Mouse (Mus musculus): ENCODE data around the gene Rlf. TPM values are rescaled to one million over a fixed set of nuclear protein-coding genes. Genes with fewer than 3 reads are reported as not detected.

The Rlf gene
- polyA plus RNA-seq, 1 experiment: 7.1 TPM

GRCm38 (mm10) chr4:121208911-121209310, 6.0 kb downstream of the Rlf start:
- H3K4me1 ChIP-seq (replicated peaks; ENCODE audit: control insufficient read depth, insufficient read depth, low read length): peaks cover 1% of the 10 kb centered on the region; the same call in 1 of the 2 replicates
- no peaks in the 10 kb centered on the region for H3K36me3 ChIP-seq (ENCODE audit: control insufficient read depth, insufficient read depth, low read length)
- 70% methylated on average over 4 of the region's 4 CpGs for WGBS
- no peaks in the 10 kb centered on the region for H3K27me3 ChIP-seq (ENCODE audit: control insufficient read depth, insufficient read depth, low read length)
- TF ChIP-seq POLR2A (IDR thresholded peaks at IDR 0.05; ENCODE audit: control insufficient read depth, extremely low read depth, insufficient read depth, low read length, poor library complexity) (no peak), CTCF (IDR thresholded peaks at IDR 0.05; ENCODE audit: borderline replicate concordance, control insufficient read depth, extremely low read depth, insufficient read depth, low read length, poor library complexity) (no peak)
- no peak for DNase-seq
- no peak overlapping the region for H3K27ac ChIP-seq (ENCODE audit: control insufficient read depth, insufficient read depth, low read length)
- no peak overlapping the region for H3K4me3 ChIP-seq (ENCODE audit: control insufficient read depth, insufficient read depth, low read length)

- WGBS: 52% methylated on average over 4 of the region's 4 CpGs
- TF ChIP-seq POLR2A (IDR thresholded peaks at IDR 0.05; ENCODE audit: control insufficient read depth, extremely low read depth, insufficient read depth, low read length, poor library complexity): no peak
- no peak for TF ChIP-seq CTCF (IDR thresholded peaks at IDR 0.05; ENCODE audit: borderline replicate concordance, control insufficient read depth, extremely low read depth, insufficient read depth, low read length, poor library complexity)
- no peak for DNase-seq
- no peak overlapping the region for H3K27ac ChIP-seq (ENCODE audit: control insufficient read depth, insufficient read depth, low read length)
- no peaks in the 10 kb centered on the region for H3K27me3 ChIP-seq (ENCODE audit: control insufficient read depth, insufficient read depth, low read length)
- peaks cover 12% of the 10 kb centered on the region for H3K4me1 ChIP-seq (replicated peaks; ENCODE audit: control insufficient read depth, insufficient read depth, low read length)
- H3K36me3 ChIP-seq (ENCODE audit: control insufficient read depth, insufficient read depth, low read length): no peaks in the 10 kb centered on the region
- H3K4me3 ChIP-seq (ENCODE audit: control insufficient read depth, insufficient read depth, low read length): no peak overlapping the region
Measured at GRCm38 (mm10) chr4:121197856-121198255, 17.0 kb downstream of the Rlf start.

- H3K27ac ChIP-seq (ENCODE audit: control insufficient read depth, insufficient read depth, low read length): peak overlapping the region; percentile 83
- TF ChIP-seq POLR2A (IDR thresholded peaks at IDR 0.05; ENCODE audit: control insufficient read depth, extremely low read depth, insufficient read depth, low read length, poor library complexity) (no peak), CTCF (IDR thresholded peaks at IDR 0.05; ENCODE audit: borderline replicate concordance, control insufficient read depth, extremely low read depth, insufficient read depth, low read length, poor library complexity) (no peak)
- DNase-seq: no peak
- no peaks in the 10 kb centered on the region for H3K27me3 ChIP-seq (ENCODE audit: control insufficient read depth, insufficient read depth, low read length)
- peaks cover 12% of the 10 kb centered on the region for H3K4me1 ChIP-seq (replicated peaks; ENCODE audit: control insufficient read depth, insufficient read depth, low read length)
- H3K4me3 ChIP-seq (ENCODE audit: control insufficient read depth, insufficient read depth, low read length): no peak overlapping the region
- WGBS: 66% methylated on average over 4 of the region's 4 CpGs
- H3K36me3 ChIP-seq (ENCODE audit: control insufficient read depth, insufficient read depth, low read length): no peaks in the 10 kb centered on the region
Measured at GRCm38 (mm10) chr4:121196995-121197394, 17.9 kb downstream of the Rlf start.

GRCm38 (mm10) chr4:121196205-121196604, 18.7 kb downstream of the Rlf start:
- Histone ChIP-seq H3K27me3 (ENCODE audit: control insufficient read depth, insufficient read depth, low read length) (no peaks in the 10 kb centered on the region), H3K4me3 (ENCODE audit: control insufficient read depth, insufficient read depth, low read length) (no peak overlapping the region), H3K36me3 (ENCODE audit: control insufficient read depth, insufficient read depth, low read length) (no peaks in the 10 kb centered on the region), H3K4me1 (replicated peaks; ENCODE audit: control insufficient read depth, insufficient read depth, low read length) (peaks cover 12% of the 10 kb centered on the region), H3K27ac (ENCODE audit: control insufficient read depth, insufficient read depth, low read length) (peak overlapping the region; percentile 83; the same call in 1 of the 2 replicates)
- WGBS: 5% methylated on average over 2 of the region's 2 CpGs
- peak; percentile 69 for DNase-seq
- no peak for TF ChIP-seq POLR2A (IDR thresholded peaks at IDR 0.05; ENCODE audit: control insufficient read depth, extremely low read depth, insufficient read depth, low read length, poor library complexity)
- TF ChIP-seq CTCF (IDR thresholded peaks at IDR 0.05; ENCODE audit: borderline replicate concordance, control insufficient read depth, extremely low read depth, insufficient read depth, low read length, poor library complexity): no peak

GRCm38 (mm10) chr4:121194736-121195135, 20.1 kb downstream of the Rlf start:
- peaks cover 12% of the 10 kb centered on the region for H3K4me1 ChIP-seq (replicated peaks; ENCODE audit: control insufficient read depth, insufficient read depth, low read length)
- DNase-seq: no peak
- no peak overlapping the region for H3K4me3 ChIP-seq (ENCODE audit: control insufficient read depth, insufficient read depth, low read length)
- no peaks in the 10 kb centered on the region for H3K27me3 ChIP-seq (ENCODE audit: control insufficient read depth, insufficient read depth, low read length)
- H3K36me3 ChIP-seq (ENCODE audit: control insufficient read depth, insufficient read depth, low read length): 0 out of 2 replicates have a peak, but pooled peaks cover 1% of the 10 kb centered on the region
- TF ChIP-seq POLR2A (IDR thresholded peaks at IDR 0.05; ENCODE audit: control insufficient read depth, extremely low read depth, insufficient read depth, low read length, poor library complexity) (no peak), CTCF (IDR thresholded peaks at IDR 0.05; ENCODE audit: borderline replicate concordance, control insufficient read depth, extremely low read depth, insufficient read depth, low read length, poor library complexity) (no peak)
- no peak overlapping the region for H3K27ac ChIP-seq (ENCODE audit: control insufficient read depth, insufficient read depth, low read length)

GRCm38 (mm10) chr4:121192306-121192705, 22.6 kb downstream of the Rlf start:
- TF ChIP-seq POLR2A (IDR thresholded peaks at IDR 0.05; ENCODE audit: control insufficient read depth, extremely low read depth, insufficient read depth, low read length, poor library complexity): no peak
- no peak for TF ChIP-seq CTCF (IDR thresholded peaks at IDR 0.05; ENCODE audit: borderline replicate concordance, control insufficient read depth, extremely low read depth, insufficient read depth, low read length, poor library complexity)
- Histone ChIP-seq H3K36me3 (ENCODE audit: control insufficient read depth, insufficient read depth, low read length) (peaks cover 18% of the 10 kb centered on the region), H3K27me3 (ENCODE audit: control insufficient read depth, insufficient read depth, low read length) (no peaks in the 10 kb centered on the region), H3K4me3 (ENCODE audit: control insufficient read depth, insufficient read depth, low read length) (no peak overlapping the region), H3K27ac (ENCODE audit: control insufficient read depth, insufficient read depth, low read length) (no peak overlapping the region), H3K4me1 (replicated peaks; ENCODE audit: control insufficient read depth, insufficient read depth, low read length) (peaks cover 12% of the 10 kb centered on the region)
- WGBS: 99% methylated on average over 2 of the region's 2 CpGs
- DNase-seq: no peak

GRCm38 (mm10) chr4:121189341-121189740, 25.5 kb downstream of the Rlf start:
- no peak overlapping the region for H3K4me3 ChIP-seq (ENCODE audit: control insufficient read depth, insufficient read depth, low read length)
- no peak overlapping the region for H3K27ac ChIP-seq (ENCODE audit: control insufficient read depth, insufficient read depth, low read length)
- H3K4me1 ChIP-seq (replicated peaks; ENCODE audit: control insufficient read depth, insufficient read depth, low read length): no peaks in the 10 kb centered on the region
- H3K27me3 ChIP-seq (ENCODE audit: control insufficient read depth, insufficient read depth, low read length): no peaks in the 10 kb centered on the region
- H3K36me3 ChIP-seq (ENCODE audit: control insufficient read depth, insufficient read depth, low read length): peaks cover 24% of the 10 kb centered on the region
- 90% methylated on average over 3 of the region's 3 CpGs for WGBS
- TF ChIP-seq CTCF (IDR thresholded peaks at IDR 0.05; ENCODE audit: borderline replicate concordance, control insufficient read depth, extremely low read depth, insufficient read depth, low read length, poor library complexity) (no peak), POLR2A (IDR thresholded peaks at IDR 0.05; ENCODE audit: control insufficient read depth, extremely low read depth, insufficient read depth, low read length, poor library complexity) (no peak)
- DNase-seq: no peak
